Mouse (Mus musculus) adrenal gland, postnatal 36 days (tissue): ENCODE data around the gene 2310022B05Rik. TPM values are rescaled to one million over a fixed set of nuclear protein-coding genes. Genes with fewer than 3 reads are reported as not detected.

ENCODE experiments used
- DNase-seq, 2 experiments: peaks; one replicate each; pipeline ENCODE4 v3.0.0; 2021; ENCODE audit warnings: mixed read lengths in 1 of 2
- total RNA-seq, 2 experiments: library from RNA; stranded (reverse); gene quantifications; 2 replicates each; pipeline ENCODE4 v1.2.3; 2021

2310022B05Rik gene
- total RNA-seq, 2 experiments from 2014 or later: 38.9 to 47.8 TPM

DNA sequence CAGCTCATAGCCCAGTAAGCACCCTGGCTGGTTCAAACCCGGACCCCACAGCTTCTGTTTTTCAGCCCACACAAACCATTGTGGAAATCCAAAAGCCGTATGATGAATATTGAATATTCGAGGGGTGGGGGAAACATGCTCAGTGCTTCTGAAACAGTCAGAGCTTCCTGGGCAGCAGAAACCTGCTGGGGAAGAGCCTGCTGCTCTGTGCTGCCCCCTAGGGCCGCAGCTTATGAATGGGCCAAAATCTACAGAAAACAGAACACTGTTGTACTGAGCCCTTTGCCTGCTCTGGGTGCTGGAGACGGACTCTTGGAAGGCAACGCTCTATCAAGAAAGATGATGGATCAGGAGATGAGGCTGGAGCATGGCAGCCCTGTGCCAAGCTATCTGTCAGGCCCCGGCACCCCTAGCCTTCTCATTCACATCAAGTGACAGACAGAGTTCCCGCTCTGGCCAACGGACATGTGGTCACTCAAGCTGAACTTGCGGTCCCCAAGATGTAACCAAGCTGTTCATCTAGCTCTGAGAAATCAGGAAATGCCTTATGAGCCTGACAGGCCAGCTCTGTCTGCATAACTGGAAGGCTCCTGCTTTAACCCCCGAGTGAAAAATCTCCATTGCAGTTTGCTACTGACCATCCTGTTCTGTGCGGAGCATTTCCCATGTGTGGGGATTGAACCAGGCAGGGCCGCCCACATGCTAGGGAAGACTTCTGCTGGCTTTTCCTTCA, 54.8 kb downstream of the 2310022B05Rik start:
- DNase-seq: peak; percentile 42 to 60

DNA sequence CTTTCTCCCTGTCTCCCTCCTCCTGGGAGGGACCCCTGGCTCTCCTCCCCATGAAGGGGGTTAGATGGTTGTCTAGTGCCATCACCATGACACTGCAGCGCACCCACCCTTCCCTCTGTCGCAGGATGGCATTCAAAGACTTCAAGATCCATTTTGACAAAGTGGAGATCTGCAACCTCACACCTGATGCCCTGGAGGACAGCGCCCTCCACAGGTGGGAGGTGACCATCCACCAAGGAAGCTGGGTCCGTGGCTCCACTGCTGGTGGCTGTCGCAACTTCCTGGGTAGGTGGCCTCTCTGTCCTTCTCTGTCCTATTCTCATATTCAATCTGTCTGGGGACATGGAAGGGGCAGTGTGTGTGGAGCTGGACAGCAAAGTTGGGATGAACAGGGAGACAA, 59.1 kb downstream of the 2310022B05Rik start:
- peak; percentile 35 to 56 for DNase-seq

DNA sequence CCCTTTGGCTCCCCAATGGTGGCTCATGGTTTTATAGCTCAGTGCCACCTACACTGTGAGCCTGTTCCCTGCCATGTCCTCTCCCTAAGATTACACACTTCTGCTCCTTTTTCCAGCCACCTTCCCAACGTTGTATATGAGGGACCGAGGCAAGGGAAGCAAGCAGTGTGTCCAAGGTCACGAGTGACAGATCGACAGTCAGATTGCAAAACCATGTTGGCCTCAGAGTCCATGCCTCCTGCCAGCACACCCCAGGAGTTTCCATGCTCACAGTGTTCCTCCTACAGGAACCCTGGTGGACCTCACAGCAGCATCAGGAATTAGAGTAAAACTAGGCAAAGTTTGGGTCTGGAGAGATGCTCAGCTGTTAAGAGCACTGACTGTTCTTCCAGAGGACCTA, 73.8 kb downstream of the 2310022B05Rik start:
- peak; percentile 64 to 74 for DNase-seq

DNA sequence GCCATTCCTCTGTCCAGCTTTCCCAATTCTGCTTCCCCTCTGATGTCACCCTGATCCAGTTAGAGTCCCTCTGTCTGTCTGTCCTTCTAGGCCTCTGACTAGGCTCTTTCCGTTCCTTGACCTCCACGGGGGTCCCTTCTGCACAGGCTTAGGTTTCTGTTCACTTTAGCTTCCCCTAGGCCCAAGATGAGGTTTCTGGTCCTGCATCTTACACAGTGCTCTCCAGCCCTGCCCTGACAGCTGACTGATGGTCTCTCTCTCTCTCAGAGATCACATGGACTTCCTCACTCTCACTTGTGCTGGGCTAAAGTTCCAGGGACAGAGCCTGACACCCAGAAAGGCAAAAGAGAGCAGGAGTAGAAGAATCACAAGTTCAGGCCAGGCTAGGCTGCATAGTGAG, 76.6 kb downstream of the 2310022B05Rik start:
- DNase-seq: no peak

Other genes with a start within 250 kb of the 2310022B05Rik start
- gene Pgbd5, start 223.7 kb downstream of the 2310022B05Rik start, total RNA-seq: 1 to 10 TPM; 3.5 to 4.5 TPM
- 10 to 100 TPM; 37.3 to 42.7 TPM for gene Cog2, start 142.6 kb downstream of the 2310022B05Rik start, total RNA-seq
- gene Agt, start 93.7 kb downstream of the 2310022B05Rik start, total RNA-seq: 1 to 10 TPM; 3.7 to 4.0 TPM
- gene Capn9, start 87.3 kb downstream of the 2310022B05Rik start, total RNA-seq: under 1 TPM in 1 of 2 experiments, not detected in 1; 0.72 TPM
- gene Ttc13, start 58.6 kb upstream of the 2310022B05Rik start, total RNA-seq: 10 to 100 TPM; 39.8 to 41.5 TPM
- gene Arv1, start 58.8 kb upstream of the 2310022B05Rik start, total RNA-seq: 1 to 10 TPM; 8.7 to 9.8 TPM
- gene Fam89a, start 88.5 kb upstream of the 2310022B05Rik start, total RNA-seq: under 1 TPM; 0.20 to 0.23 TPM
- 1 to 10 TPM in 1 of 2 experiments, under 1 TPM in 1; 0.86 to 1.0 TPM for gene Trim67, start 129.7 kb upstream of the 2310022B05Rik start, total RNA-seq
- 100 to 1,000 TPM in 1 of 2 experiments, 10 to 100 TPM in 1; 93.1 to 104 TPM for gene Gnpat, start 199.7 kb upstream of the 2310022B05Rik start, total RNA-seq
- 10 to 100 TPM; 30.1 to 31.9 TPM for gene 2810004N23Rik, start 199.8 kb upstream of the 2310022B05Rik start, total RNA-seq
- gene Exoc8, start 234.3 kb upstream of the 2310022B05Rik start, total RNA-seq: 10 to 100 TPM; 23.0 to 24.0 TPM
- 10 to 100 TPM; 19.0 to 19.7 TPM for gene Sprtn, start 234.5 kb upstream of the 2310022B05Rik start, total RNA-seq